ENCODE assay signal across 20 mouse cellular contexts in the genomic region with DNA sequence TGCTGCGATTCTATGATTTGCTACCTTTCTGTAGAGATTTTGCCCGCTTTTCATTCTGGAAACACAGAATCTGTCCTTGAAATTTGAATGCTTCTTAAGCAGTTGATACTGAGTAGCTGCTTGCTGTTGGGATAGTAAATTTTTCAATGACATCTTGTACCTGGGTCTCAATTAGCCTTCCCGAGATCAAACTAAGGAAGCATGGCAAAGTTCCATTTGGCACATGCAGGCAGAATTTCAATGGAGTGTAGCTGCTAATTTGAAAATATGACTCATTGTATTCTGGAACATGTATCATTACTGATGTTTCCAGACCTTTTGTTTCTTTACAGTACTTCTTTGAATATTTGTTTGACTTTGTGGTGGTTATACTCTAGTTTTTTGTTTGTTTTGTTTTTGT.
DNase-seq lines count a peak whose midpoint lies in the region; ATAC-seq and TF ChIP-seq lines count a peak whose summit lies in the region.
"Had no signal": no experiment of that assay in that cellular context is flagged by ENCODE, and none has a peak within 500 bp of the region (broad histone marks: within the 10 kb centered on the region; RNA-seq: fewer than 3 reads in every experiment).

No protein-coding gene starts in this region.

- no peaks in the 10 kb centered on the region for H3K27me3 ChIP-seq in hindbrain, postnatal 0 days (ENCODE audit: insufficient read depth, low read length)
- no peaks in the 10 kb centered on the region for H3K27me3 ChIP-seq in hindbrain, embryonic 10.5 days (ENCODE audit: insufficient read depth, poor library complexity, severe bottlenecking)
- H3K27me3 ChIP-seq in liver, postnatal 0 days (ENCODE audit: insufficient read depth, low read length), result no peaks in the 10 kb centered on the region
- H3K27me3 ChIP-seq: embryonic facial prominence, embryonic 12.5 days; embryonic facial prominence, embryonic 15.5 days; forebrain, embryonic 12.5 days had no signal

- no peak for ATAC-seq in hindbrain, postnatal 0 days
- no peak for ATAC-seq in liver, postnatal 0 days
- ATAC-seq: forebrain, embryonic 16.5 days; intestine, postnatal 0 days had no signal

- TF ChIP-seq EP300 in liver, postnatal 0 days (IDR thresholded peaks at IDR 0.05; ENCODE audit: low read depth), result no peak

- H3K27ac ChIP-seq in hindbrain, postnatal 0 days, result no peak overlapping the region
- H3K27ac ChIP-seq in hindbrain, embryonic 10.5 days, result no peak overlapping the region
- H3K27ac ChIP-seq in liver, postnatal 0 days (ENCODE audit: low read depth), result no peak overlapping the region
- H3K27ac ChIP-seq: embryonic facial prominence, embryonic 12.5 days; embryonic facial prominence, embryonic 15.5 days; forebrain, embryonic 12.5 days; hindbrain, embryonic 14.5 days had no signal

- no peak overlapping the region for H3K9ac ChIP-seq in hindbrain, postnatal 0 days (replicated peaks; ENCODE audit: low read length)
- H3K9ac ChIP-seq in liver, postnatal 0 days (replicated peaks), result no peak overlapping the region
- H3K9ac ChIP-seq: embryonic facial prominence, embryonic 12.5 days; embryonic facial prominence, embryonic 15.5 days; forebrain, embryonic 12.5 days; hindbrain, embryonic 14.5 days had no signal

- TF ChIP-seq POLR2A in brain, embryonic 14.5 days (IDR thresholded peaks at IDR 0.05; ENCODE audit: borderline replicate concordance, extremely low read depth, insufficient read depth, insufficient read length, poor library complexity, severe bottlenecking), result no peak

- no peak overlapping the region for H3K4me3 ChIP-seq in hindbrain, postnatal 0 days (ENCODE audit: low read length)
- H3K4me3 ChIP-seq in hindbrain, embryonic 10.5 days, result no peak overlapping the region
- no peak overlapping the region for H3K4me3 ChIP-seq in liver, postnatal 0 days (ENCODE audit: low read depth, low read length)
- H3K4me3 ChIP-seq: embryonic facial prominence, embryonic 12.5 days; embryonic facial prominence, embryonic 15.5 days; forebrain, embryonic 12.5 days had no signal

- WGBS in hindbrain, postnatal 0 days, result 80% methylated on average over 3 of the region's 3 CpGs
- 94% methylated on average over 3 of the region's 3 CpGs for WGBS in hindbrain, embryonic 10.5 days
- WGBS in liver, postnatal 0 days (ENCODE audit: insufficient replicate concordance), result 82% methylated on average over 3 of the region's 3 CpGs

- peak; percentile 76 to 79 for DNase-seq in cerebellum, postnatal 10 days
- DNase-seq in cerebellum, adult 11 months, result no peak
- DNase-seq in hindbrain, postnatal 0 days (ENCODE audit: low spot score), result peak; percentile 27
- DNase-seq in hindbrain, embryonic 10.5 days (ENCODE audit: low spot score), result no peak
- DNase-seq in MN1 (ENCODE audit: low spot score), result peak; percentile 37
- peak; percentile 53 for DNase-seq in brain, embryonic 14.5 days (ENCODE audit: low read depth)
- no peak for DNase-seq in liver, postnatal 0 days
- DNase-seq: adrenal gland, adult 2 months; adrenal gland, postnatal 14 days; cerebellum, adult 8-10 months; gastrocnemius, postnatal 10 days; heart, adult 11 months; heart, postnatal 36 days had no signal

- no peak overlapping the region for H3K4me2 ChIP-seq in hindbrain, postnatal 0 days (ENCODE audit: low read depth, low read length)
- no peak overlapping the region for H3K4me2 ChIP-seq in liver, postnatal 0 days (ENCODE audit: low read depth, low read length)
- H3K4me2 ChIP-seq: embryonic facial prominence, embryonic 12.5 days; embryonic facial prominence, embryonic 15.5 days; forebrain, embryonic 12.5 days; heart, embryonic 11.5 days; hindbrain, embryonic 14.5 days had no signal

- no peaks in the 10 kb centered on the region for H3K4me1 ChIP-seq in hindbrain, postnatal 0 days (ENCODE audit: insufficient read depth, low read length)
- H3K4me1 ChIP-seq in hindbrain, embryonic 10.5 days (replicated peaks), result no peaks in the 10 kb centered on the region
- no peaks in the 10 kb centered on the region for H3K4me1 ChIP-seq in liver, postnatal 0 days (ENCODE audit: insufficient read depth)
- H3K4me1 ChIP-seq: embryonic facial prominence, embryonic 12.5 days; embryonic facial prominence, embryonic 15.5 days; forebrain, embryonic 12.5 days had no signal

- no peak for TF ChIP-seq CTCF in hindbrain, postnatal 0 days (IDR thresholded peaks at IDR 0.05; ENCODE audit: low read depth)
- TF ChIP-seq CTCF in brain, embryonic 14.5 days (IDR thresholded peaks at IDR 0.05; ENCODE audit: borderline replicate concordance, extremely low read depth, insufficient read depth, insufficient read length), result no peak
- no peak for TF ChIP-seq CTCF in liver, postnatal 0 days (IDR thresholded peaks at IDR 0.05; ENCODE audit: low read depth)

- no peaks in the 10 kb centered on the region for H3K36me3 ChIP-seq in hindbrain, postnatal 0 days (ENCODE audit: insufficient read depth, low read length)
- H3K36me3 ChIP-seq in hindbrain, embryonic 10.5 days, result no peaks in the 10 kb centered on the region
- H3K36me3 ChIP-seq in liver, postnatal 0 days (replicated peaks; ENCODE audit: insufficient read depth, low read length), result no peaks in the 10 kb centered on the region
- H3K36me3 ChIP-seq: embryonic facial prominence, embryonic 12.5 days; embryonic facial prominence, embryonic 15.5 days; forebrain, embryonic 12.5 days had no signal

- no peaks in the 10 kb centered on the region for H3K9me3 ChIP-seq in hindbrain, postnatal 0 days (ENCODE audit: low read length)
- no peaks in the 10 kb centered on the region for H3K9me3 ChIP-seq in hindbrain, embryonic 10.5 days
- peaks cover 2% of the 10 kb centered on the region; the same call in 1 of the 2 replicates for H3K9me3 ChIP-seq in liver, postnatal 0 days (ENCODE audit: low read length)
- H3K9me3 ChIP-seq: embryonic facial prominence, embryonic 12.5 days; embryonic facial prominence, embryonic 15.5 days; forebrain, embryonic 12.5 days had no signal

Comparison
In these comparisons a context has a peak if more than half of its experiments do, and no peak if none do; other contexts are left out.
1. DNase-seq: peak in cerebellum, postnatal 10 days (2 of 2), hindbrain, postnatal 0 days (single experiment), MN1 (single experiment) and brain, embryonic 14.5 days (single experiment); none in cerebellum, adult 11 months (single experiment), hindbrain, embryonic 10.5 days (single experiment) and liver, postnatal 0 days (single experiment).